Mouse (Mus musculus) urinary bladder, postnatal 25 days (tissue): Measurements from ENCODE around the gene Prdm12.
A peak's percentile ranks its signal among the peaks of the same experiment; 100 is the strongest.
"Not testable (repeated sequence)": the region's sequence is repeated elsewhere in the genome, so short reads cannot be mapped to it uniquely, and the experiment has no call there.

Source experiments
- DNase-seq: peaks from one replicate; pipeline ENCODE4 v3.0.0; 2022; ENCODE audit warnings: low spot score

Prdm12 gene

DNA sequence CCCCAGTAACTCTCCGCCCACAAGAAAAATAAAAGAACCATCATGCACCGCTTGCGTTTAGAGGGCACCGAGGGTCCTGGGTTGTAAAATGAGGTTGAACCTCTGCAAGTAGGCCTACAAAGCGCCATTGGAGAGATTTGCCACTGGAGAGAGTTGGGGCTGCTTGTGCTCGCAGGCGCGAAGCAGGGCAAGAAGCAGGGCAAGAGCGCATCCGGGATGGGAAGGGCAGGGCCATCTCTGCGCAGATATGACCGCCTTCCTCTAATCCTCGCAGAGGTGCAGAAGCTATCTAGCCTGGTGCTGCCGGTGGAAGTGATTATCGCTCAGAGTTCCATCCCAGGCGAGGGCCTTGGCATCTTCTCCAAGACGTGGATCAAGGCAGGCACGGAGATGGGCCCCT is 2.1 kb downstream of the Prdm12 start:
- DNase-seq = no peak

DNA sequence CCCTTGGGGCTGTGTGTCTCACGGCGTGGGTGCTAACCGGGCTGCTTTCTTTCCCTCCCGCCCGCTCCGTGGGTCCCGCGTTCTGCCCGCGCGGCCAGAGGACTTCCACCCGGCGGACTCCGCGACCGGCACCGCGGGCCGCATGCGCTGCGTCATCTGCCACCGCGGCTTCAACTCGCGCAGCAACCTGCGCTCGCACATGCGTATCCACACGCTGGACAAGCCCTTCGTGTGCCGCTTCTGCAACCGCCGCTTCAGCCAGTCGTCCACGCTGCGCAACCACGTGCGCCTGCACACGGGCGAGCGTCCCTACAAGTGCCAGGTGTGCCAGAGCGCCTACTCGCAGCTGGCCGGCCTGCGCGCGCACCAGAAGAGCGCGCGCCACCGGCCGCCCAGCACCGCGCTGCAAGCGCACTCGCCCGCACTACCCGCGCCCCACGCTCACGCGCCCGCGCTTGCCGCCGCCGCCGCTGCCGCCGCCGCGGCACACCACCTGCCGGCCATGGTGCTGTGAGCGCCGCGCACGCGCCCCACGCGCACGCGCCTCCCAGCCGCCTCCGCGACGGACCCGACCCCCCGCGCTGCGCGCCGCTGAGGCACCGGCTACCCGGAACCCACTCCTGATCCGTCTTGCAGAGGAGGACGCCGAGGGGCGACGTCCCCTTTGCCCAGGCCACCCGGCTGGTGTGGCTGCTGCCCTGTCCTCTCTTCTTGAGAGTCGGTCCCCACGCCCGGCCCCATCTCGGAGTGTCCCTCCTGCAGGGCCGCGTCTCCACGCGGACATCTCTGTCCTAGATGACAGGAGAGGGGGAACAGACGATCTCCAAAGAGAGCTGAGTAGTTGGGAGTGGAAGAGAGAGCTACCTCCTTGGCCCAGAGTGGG is 14.4 kb downstream of the Prdm12 start:
- no peak for DNase-seq

DNA sequence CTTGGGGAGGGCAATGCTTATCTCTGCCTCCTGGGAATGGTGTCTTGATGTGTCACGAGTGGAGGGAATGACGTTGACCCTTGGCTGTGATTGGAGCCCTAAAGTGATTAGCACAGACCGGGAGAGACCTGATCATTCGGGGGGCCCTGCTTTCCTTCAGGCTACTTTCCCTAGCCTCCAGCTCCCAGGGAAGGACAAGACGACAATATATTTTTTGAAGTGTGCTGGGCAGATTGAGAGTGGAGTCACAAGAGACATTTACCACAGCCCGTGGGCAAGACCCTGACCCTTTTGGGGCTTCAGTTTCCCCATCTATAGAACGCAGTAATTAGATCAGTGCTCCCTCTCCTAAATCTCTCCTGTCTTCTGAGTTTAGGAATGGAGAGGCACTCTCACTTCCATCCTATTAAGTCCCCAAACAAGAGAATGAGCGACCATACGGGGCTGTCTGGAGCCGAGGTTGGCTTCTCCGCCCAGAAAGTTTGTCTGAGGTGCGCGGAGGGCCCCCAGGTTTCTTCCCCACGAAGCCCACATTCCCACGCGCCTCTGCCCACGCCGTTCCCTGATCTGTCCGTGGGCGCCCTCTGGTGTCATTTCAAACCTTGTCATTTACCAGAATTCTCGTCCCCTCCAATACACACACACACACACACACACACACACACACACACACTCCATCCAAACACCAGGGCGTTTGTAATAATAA is 15.2 kb downstream of the Prdm12 start:
- peak; percentile 54 for DNase-seq

DNA sequence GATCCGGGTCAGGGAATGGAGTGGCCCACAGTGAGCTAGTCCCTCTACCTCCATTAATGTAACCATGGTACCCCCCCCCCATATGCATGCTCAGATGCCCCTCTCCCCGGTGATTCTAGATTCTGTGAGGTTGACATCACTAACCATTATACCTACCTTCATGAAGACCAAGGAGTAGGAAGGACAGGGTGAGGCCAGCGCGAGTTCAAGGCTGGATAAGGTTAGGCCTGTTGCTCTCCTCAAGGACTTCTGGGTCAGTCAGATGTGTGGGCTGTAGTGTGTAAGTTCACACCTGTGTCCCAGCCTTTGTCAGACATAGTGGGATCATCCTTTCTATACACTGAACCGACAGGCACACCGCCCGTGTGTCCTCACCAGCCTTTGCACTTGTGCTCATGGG is 16.5 kb downstream of the Prdm12 start:
- no peak for DNase-seq

DNA sequence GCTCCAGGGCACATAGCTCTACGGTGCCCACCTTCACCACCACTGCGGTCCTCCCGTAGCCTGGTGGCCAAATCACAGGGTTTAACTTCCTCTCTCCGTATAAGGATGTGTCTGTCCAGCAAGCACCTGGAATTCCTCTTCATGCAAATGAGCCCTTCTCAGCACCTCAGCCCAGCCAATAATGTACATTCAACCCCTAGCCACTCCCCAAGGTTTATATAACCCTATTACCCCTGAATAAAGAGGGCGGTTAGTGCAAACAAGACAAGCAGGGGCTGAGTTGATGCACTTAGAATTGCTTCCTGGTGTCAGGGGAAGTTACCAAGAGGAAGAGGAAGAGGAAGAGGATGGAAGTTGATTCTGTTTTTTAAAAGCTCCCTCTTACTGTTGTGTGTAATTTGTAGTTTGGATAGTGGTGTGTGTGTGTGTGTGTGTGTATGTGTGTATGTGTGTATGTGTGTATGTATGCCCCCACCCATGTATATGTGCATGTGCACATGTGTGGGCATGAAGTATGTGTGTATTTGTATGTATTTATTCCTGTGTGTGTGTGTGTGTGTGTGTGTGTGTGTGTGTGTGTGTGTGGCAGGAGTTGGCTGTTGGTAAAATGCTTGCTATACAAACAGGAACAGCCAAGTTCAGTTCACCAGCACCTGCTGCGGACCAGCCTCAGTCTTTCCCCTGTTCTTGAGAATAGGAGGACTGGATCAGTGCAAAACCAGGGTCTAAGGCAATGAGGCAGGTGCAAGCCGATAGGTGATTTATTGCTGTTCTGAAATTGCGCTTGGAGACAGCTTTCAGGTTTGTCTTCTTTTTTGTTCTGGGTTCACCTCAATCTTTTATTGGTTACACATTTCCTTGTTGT is 23.3 kb downstream of the Prdm12 start:
- DNase-seq = no peak

DNA sequence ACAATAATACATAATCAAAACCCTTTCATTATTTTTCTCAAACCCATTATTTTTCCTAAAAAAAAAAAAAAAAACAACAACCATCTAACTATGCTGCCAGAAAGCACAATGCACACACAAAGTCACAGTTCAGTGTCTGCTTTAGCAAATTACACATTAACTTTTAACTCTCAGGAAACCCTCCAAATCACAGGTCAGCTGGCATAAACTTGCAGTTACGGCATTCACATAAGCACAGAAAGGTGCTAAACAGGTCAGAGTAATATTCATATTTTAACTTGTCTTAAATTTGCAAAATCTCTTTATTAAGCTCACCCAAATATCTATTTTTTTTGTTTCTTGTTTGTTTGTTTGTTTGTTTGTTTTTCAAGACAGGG is 24.0 kb downstream of the Prdm12 start:
- no peak for DNase-seq

DNA sequence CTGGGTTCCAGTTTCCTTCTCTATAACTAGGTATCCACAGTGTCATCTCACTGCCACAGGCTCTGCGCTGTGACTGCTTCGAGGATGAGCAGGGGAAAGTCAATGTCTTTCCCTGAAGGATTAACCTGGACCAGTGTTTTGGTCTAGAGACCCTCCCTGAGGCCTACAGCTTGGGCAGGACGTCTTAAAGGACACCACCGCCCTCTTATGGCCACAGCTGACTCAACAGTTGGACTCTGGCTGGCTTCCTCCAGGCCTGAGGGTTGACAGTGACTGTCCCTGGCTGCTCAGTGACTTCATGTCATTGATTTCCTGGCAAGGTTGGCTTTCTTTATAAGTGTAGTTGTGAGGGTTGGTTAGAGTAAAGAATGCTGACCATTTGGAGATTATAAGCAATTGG is 27.5 kb downstream of the Prdm12 start:
- no peak for DNase-seq

DNA sequence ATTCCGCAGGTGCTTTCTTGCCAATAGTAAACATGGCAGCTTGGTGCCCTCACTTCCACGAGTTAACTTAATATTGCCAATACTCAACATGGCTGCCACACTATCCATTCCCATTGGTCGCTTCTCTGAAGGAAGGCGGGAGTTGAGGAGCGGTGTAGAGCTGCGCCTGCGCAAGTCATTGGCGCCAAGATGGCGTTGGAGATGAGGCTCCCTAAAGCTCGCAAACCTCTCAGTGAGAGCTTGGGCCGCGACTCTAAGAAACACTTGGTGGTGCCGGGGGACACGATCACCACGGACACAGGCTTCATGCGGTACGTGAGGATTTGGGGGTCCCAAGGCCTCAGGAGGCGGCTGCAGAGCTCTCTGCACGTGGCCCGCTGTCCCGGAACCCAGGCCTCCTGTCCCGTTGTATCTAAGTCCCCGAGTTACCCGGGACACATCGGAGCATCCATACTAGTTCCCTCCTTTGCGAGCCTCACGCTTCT is 30.8 kb downstream of the Prdm12 start, which contains the start of gene Exosc2:
TSS of gene Exosc2 (plus strand) at position 165 of the 485 bp plus-strand sequence.
- DNase-seq = peak; percentile 82

DNA sequence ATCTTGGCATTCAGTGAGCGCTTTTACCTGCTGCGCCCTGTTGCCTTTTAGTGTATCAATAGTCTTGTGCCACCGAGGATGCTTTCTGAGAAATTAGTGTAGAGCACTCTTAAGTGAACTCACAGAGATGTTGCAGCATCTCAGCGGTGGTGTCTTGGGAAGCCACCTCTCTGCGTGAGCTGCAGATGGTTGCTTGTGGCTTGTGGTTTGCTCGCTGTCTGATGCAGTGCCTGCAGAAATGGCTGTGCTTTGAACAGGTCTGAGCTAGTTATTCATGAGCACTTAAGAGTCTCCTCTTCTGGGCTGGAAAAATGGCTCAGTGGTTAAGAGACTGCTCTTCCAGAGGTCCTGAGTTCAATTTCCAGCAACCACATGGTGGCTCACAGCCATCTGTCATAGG is 38.8 kb downstream of the Prdm12 start:
- no peak for DNase-seq

DNA sequence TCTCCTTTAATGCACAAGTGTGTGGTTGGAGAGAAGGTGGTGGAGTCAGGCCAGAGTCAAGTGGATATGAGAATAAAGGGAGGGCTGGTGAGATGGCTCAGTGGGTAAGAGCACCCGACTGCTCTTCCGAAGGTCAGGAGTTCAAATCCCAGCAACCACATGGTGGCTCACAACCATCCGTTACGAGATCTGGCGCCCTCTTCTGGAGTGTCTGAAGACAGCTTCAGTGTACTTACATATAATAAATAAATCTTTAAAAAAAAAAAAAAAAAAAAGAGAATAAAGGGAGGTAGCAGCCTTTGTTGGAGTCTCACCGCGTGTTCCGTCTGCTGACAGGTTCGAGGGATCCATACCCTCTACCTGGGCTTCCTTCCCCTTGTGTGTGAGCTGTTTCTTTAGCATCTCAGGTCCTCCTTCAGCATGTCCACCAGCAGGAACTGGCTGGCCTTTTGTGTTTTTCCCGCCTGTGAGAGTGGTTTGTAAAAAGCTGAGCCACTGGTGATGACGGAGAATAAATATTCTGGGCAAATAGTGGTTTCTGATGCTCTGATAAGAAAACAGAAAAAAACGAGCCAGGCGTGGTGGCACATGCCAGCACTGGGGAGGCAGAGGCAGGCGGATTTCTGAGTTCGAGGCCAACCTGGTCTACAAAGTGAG is 41.3 kb downstream of the Prdm12 start:
- DNase-seq = not testable (repeated sequence)

DNA sequence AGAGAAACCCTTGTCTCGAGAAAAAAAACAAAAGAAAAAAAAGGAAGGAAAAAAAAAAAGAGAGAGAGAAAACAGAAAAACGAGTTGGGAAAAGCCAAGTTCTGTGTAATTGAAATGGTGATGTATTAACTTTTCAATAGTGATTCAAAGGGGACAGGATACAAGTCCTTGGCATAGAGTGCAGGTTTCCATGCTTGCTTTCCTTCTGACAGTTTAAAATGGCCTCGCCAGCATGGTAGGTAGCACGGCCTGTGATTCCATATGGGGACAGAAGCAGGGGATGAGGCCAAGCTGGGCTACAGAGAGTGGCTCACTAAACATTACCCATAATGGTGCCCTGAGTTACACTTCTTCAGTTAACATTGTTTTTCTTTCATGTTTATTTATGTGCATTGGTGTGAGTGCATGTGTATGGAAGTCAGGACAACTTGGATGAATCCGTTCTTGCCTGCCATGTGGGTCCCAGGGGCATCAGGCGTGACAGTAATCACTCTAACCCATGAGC is 41.9 kb downstream of the Prdm12 start:
- DNase-seq = no peak

DNA sequence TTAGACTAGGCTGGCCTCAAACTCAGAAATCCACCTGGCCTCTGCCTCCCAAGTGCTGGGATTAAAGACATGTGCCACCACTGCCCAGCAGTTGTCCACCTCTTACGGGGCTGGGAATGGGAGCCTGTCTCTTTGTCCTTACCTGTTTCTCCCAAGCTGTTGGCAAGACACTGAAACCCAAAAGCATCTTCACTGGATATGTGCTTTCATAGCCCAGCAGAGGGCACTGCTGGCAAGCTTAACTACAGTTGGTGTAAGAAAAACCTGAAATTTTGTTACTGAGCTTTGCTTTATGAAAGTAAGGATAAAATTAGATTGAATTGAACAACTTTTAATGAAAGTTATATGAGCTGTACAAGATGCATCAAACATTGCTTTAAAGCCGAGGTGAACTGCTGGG is 43.8 kb downstream of the Prdm12 start:
- DNase-seq = peak; percentile 50

DNA sequence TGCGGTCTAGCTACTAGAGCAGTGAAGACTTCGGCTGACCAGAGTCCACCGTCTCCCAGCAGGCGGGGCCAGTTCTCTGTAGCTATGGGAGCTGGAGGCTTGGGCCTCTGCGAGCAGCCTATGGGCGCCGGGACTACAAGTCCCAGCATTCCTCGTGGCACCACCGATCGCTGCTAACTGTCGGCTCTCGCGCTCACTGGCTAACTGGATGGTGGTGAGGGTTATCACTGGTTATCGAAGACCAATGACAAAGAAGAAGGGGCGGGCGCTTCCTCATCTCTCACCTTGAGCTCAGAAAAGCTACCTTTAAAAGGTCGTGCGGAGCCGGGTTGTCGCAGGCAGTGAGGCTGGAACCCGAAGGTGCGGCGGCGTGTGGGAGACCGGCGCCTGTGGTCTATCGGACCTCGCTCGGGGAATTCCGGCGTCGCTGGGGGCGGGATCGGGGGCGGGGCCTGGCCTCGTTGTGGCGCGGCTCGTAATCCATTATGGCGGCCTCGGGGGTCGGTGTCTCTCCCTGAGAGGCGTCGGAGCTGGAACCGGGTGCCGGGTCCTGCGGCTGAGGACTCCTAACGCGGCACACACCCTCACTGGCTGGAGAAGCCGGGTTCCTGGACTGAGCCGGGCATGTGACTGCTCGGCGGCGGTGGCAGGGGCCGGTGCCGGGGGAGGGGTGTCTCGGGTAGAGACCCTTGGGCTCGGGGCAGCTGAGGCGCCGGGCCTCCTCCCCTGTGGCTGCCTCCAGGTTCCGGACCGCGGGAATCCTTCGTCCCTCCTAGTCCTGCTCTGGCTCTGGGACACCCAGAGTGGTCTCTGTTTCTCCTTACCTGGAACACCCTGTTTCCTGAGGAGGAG is 48.5 kb downstream of the Prdm12 start, which contains the start of gene Abl1:
TSS of gene Abl1 (plus strand) at position 303 of the 852 bp plus-strand sequence.
- peak; percentile 82 for DNase-seq

DNA sequence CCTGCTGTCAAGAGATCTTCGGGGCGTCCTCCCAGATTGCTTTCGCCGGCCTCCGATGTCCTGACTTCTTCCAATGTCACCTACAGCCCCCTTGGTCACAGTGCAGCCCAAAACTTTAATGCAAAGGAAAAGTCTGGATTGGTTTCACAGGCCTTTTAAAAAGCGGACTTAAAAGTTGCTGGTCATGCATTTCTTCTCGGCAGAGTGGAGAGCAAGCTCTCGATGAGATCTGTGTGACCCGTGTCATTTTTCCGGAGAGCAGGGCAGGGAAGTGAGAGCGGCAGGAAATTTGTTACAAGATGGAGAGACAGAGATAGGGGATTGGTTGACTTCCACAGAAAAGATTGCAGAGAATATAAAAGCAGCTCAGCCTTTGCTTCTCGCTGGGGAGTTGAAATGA is 49.2 kb downstream of the Prdm12 start:
- DNase-seq = no peak

DNA sequence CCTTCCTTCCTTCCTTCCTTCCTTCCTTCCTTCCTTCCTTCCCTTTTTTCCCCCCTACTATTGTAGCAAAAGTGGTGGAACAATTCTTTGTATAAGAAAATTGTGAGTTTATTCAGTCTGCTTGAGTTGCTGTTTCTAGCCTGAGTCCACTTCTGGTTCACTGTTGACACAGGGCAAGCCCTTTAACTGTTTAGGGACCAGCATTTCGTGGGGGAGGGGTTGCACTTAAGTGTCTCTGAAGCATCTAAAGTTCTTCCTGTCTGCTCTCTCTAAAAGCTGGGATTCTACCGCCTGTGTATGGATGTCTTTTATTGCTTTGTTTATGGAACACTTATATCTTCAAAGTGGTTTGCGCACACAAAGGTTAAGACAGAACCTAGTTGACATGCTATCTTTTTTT is 50.2 kb downstream of the Prdm12 start:
- DNase-seq = no peak

DNA sequence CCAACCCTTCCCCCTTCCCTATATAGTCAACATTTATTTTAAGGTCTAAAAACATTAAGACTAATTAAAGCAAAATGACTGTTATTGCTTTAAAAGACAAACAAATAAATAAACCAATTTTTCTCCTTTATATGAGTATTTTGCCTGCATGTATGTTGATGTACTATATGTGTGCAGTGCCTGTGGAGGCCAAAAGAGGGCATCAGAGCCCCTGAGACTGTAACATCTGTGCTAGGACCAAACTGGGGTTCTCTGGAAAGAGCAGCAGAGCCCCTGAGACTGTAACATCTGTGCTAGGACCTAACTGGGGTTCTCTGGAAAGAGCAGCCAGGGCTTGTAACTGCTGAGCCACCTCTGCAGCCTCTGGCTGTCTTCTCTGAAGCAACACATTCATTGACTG is 58.4 kb downstream of the Prdm12 start:
- DNase-seq = no peak

DNA sequence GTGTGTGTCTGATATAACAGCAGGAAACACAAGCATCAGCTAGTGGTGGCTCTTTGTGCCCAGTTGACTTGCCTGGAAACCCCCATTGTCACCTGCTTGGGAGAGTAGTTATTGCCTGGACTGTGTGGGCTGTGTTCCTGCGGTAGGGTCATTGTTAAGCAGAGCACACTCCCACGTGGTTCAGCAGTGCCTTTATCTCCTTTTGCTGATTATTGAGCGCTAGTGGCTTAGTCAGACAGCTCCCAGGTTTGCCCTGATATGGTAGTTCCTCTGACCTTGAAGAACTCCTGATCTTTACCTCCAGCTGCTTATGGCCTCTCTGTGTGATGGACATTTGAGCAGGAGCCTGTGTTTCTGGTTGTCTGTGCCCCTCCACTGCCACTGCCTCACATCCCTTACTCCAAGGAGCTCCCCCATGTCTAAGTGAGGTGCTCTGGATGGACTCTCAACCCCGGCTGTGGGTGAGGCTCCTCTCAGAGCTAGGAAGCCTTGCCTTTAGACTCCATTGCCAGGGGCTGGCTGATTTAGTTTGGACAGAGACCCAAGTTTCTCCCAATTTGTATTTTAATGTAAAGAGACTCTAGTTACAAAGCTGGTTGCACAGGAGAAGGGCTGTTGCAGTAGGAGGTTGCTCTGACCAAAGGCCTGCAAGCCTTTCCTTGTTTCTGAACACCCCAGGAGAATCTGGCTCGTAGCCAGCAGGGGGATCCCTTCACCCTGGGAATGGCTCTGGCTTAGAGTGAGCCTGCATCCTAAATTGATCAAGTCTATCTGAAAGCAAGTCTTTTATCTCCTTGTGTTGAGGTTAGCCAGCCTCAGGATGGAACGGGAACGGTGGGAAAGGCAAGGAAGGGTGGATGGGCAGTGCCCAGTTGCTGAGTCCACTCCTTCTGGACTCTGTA is 61.0 kb downstream of the Prdm12 start:
- no peak for DNase-seq

DNA sequence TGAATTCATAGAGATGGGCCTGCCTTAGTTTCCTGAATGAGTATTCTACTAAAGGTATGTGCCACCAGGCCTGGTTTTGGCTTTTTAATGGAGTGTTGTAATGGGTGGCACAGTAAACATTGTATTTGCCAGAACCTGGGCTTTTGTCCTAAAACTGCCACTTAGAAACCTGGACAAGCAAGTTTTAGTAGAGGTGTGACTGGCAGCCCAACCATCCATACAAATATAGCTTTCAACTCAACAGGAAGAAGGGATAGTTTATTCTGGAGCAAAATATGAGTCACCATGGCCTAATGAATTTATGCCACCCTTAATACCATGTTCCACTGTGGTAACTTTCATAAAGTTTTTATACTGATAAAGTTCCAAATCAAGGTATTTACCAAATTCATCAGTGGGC is 63.4 kb downstream of the Prdm12 start:
- no peak for DNase-seq
